Mouse (Mus musculus) cortical plate, adult 2 months (tissue): Measurements from ENCODE around the gene Ssx2ip.

Source experiments
- CTCF ChIP-seq: fragments of 200-500 bp; IDR thresholded peaks from 2 replicates; pipeline ENCODE4 v1.5.1; 2011; ENCODE audit warnings: mild to moderate bottlenecking, control low read depth, low read length; ENCODE audit not compliant: insufficient read depth; ENCODE audit errors: extremely low read depth
- POLR2A ChIP-seq: fragments of 200-500 bp; IDR thresholded peaks from 2 replicates; pipeline ENCODE4 v1.6.1; 2011; ENCODE audit warnings: mild to moderate bottlenecking, low read length, control low read depth; ENCODE audit not compliant: insufficient read depth; ENCODE audit errors: extremely low read depth

- no peak for TF ChIP-seq POLR2A
- TF ChIP-seq CTCF: no peak
Observed at GRCm38 (mm10) chr3:146407086-146407721, 2.8 kb downstream of the Ssx2ip start.
